Mouse (Mus musculus): ENCODE results near the gene Zkscan14. TPM values are rescaled to one million over a fixed set of nuclear protein-coding genes. Genes with fewer than 3 reads are reported as not detected.
"Not testable (repeated sequence)": the region's sequence is repeated elsewhere in the genome, so short reads cannot be mapped to it uniquely, and the experiment has no call there.

The Zkscan14 gene
- total and polyA plus RNA-seq, 2 experiments from 2014 or later: 8.6 to 12.5 TPM

DNA sequence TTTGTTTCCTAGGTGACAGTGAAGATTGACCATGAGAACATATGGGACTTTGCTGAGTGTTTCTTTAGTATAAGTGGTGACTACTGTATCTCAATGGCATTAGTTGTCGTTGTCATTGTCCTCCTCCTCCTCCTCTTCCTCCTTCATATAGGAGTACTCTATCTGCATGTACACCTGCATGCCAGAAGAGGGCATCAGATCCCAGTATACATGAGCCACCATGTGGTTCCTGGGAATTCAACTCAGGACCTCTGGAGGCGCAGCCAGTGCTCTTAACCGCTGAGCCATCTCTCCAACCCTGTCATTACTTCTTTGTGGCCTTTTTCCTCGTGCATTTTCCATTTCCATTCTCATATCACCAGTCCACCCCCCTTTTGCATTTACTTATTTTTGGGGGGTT is 13.0 kb upstream of the Zkscan14 start:
- Histone ChIP-seq H3K36me3 (ENCODE audit: insufficient read depth, low read length) (peaks cover 33% of the 10 kb centered on the region), H3K4me3 (ENCODE audit: low read length) (no peak overlapping the region), H3K27ac (no peak overlapping the region), H3K9ac (replicated peaks; ENCODE audit: low read length) (no peak overlapping the region), H3K9me3 (ENCODE audit: low read length) (no peaks in the 10 kb centered on the region), H3K4me2 (ENCODE audit: low read depth, low read length) (no peak overlapping the region), H3K27me3 (ENCODE audit: insufficient read depth, low read length) (no peaks in the 10 kb centered on the region), H3K4me1 (ENCODE audit: insufficient read depth, low read length) (no peaks in the 10 kb centered on the region)
- ATAC-seq (no peak), DNase-seq (ENCODE audit: low spot score) (no peak)
- 62% methylated on average over 4 of the region's 4 CpGs for WGBS
- TF ChIP-seq CTCF (IDR thresholded peaks at IDR 0.05; ENCODE audit: low read depth): peak; percentile 28; the same call in 1 of the 2 replicates

DNA sequence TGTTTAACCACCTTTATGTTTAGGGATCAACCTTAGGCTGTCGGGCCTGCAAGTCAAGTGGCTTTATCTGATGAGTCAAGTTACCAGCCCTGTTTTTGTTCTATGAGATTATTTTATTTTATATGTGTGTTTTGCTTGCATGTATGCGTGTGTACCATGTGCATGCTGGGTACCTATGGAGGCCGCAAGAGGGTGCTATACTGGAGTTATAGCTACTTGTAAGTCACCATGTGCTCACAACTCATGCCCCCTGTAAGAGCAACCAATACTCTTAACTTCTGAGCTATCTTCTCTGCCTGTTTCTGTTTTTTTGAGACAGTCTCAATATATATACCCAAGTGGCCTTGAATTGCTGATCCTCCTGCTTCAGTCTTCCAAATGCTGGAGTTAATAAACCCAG is 11.8 kb upstream of the Zkscan14 start:
- DNase-seq (ENCODE audit: low spot score): no peak
- peaks cover 27% of the 10 kb centered on the region for H3K36me3 ChIP-seq (ENCODE audit: insufficient read depth, low read length)
- 96% methylated on average over 3 of the region's 3 CpGs for WGBS
- no peak overlapping the region for H3K4me3 ChIP-seq (ENCODE audit: low read length)
- no peak for TF ChIP-seq CTCF (IDR thresholded peaks at IDR 0.05; ENCODE audit: low read depth)
- no peaks in the 10 kb centered on the region for H3K27me3 ChIP-seq (ENCODE audit: insufficient read depth, low read length)
- H3K27ac ChIP-seq: no peak overlapping the region
- no peaks in the 10 kb centered on the region for H3K9me3 ChIP-seq (ENCODE audit: low read length)
- no peaks in the 10 kb centered on the region for H3K4me1 ChIP-seq (ENCODE audit: insufficient read depth, low read length)
- no peak for ATAC-seq
- no peak overlapping the region for H3K4me2 ChIP-seq (ENCODE audit: low read depth, low read length)
- no peak overlapping the region for H3K9ac ChIP-seq (replicated peaks; ENCODE audit: low read length)

DNA sequence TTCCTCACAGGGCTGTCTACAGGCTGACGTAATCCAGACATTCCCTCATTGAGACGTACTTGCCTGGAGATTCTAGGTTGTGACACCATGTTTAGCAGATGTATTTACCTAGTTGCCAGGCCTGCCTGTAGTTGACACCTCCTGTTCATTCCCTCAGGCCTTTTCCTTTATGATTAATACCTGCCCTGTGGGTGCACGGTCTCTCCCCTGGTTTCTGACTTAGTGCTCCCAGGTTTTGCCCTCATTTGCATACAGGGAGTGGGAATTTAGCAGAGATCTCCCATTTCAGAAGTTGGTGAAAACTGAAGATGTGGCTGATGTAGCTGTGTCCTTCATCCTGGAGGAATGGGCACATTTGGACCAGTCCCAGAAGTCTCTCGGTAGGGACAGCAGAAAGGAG is 10.5 kb upstream of the Zkscan14 start:
- Histone ChIP-seq H3K9me3 (ENCODE audit: low read length) (no peaks in the 10 kb centered on the region), H3K9ac (replicated peaks; ENCODE audit: low read length) (no peak overlapping the region), H3K4me3 (ENCODE audit: low read length) (no peak overlapping the region), H3K4me2 (ENCODE audit: low read depth, low read length) (no peak overlapping the region), H3K36me3 (ENCODE audit: insufficient read depth, low read length) (peaks cover 19% of the 10 kb centered on the region), H3K27me3 (ENCODE audit: insufficient read depth, low read length) (no peaks in the 10 kb centered on the region), H3K4me1 (ENCODE audit: insufficient read depth, low read length) (no peaks in the 10 kb centered on the region), H3K27ac (no peak overlapping the region)
- ATAC-seq: no peak
- WGBS: 93% methylated on average over 4 of the region's 4 CpGs
- TF ChIP-seq CTCF (IDR thresholded peaks at IDR 0.05; ENCODE audit: low read depth): no peak
- no peak for DNase-seq (ENCODE audit: low spot score)

DNA sequence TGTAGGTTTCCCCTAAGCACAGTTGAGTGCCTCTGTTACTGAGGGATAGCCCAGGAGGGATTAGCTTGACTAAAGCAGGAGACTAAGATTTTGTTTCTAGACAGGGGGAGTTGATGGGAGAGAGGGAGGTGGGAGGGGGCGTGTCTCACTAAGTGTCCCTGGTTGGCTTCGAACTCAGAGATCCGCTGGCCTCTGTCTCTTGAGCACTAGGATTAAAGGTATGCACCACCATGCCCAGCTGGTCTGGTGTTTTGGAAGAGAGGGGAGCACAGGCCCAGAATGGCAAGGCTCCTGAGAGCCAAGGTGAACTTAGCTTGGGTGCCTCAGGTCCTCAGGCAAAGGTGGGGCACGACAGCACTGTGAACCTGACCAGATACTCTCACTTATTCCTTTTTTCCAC is 9.7 kb upstream of the Zkscan14 start:
- ATAC-seq (no peak), DNase-seq (ENCODE audit: low spot score) (no peak)
- Histone ChIP-seq H3K27ac (no peak overlapping the region), H3K9me3 (ENCODE audit: low read length) (no peaks in the 10 kb centered on the region), H3K4me3 (ENCODE audit: low read length) (no peak overlapping the region), H3K27me3 (ENCODE audit: insufficient read depth, low read length) (no peaks in the 10 kb centered on the region), H3K4me2 (ENCODE audit: low read depth, low read length) (no peak overlapping the region), H3K4me1 (ENCODE audit: insufficient read depth, low read length) (no peaks in the 10 kb centered on the region), H3K9ac (replicated peaks; ENCODE audit: low read length) (no peak overlapping the region), H3K36me3 (ENCODE audit: insufficient read depth, low read length) (peaks cover 19% of the 10 kb centered on the region)
- WGBS: 100% methylated on average over 4 of the region's 4 CpGs
- no peak for TF ChIP-seq CTCF (IDR thresholded peaks at IDR 0.05; ENCODE audit: low read depth)

DNA sequence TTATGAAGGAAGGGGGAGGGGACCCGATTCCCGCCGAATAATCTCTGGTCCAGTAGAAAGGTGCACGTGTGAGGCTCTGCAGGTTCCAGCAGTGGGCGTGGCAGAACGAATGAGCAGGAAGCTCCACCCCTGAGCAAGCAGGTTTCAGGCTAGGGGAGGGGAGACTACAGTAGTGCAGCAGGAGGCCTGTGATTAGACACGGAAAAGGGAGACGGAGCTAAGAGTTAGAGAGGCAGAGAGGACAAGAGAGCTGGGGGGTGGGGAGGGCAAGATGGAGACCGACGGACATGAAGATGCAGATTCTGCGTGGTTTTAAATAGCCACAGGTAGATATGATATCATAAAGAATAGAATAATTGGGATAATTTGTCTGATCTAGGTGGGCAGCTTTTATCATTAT is 6.7 kb upstream of the Zkscan14 start:
- not testable (repeated sequence) for DNase-seq (ENCODE audit: low spot score); H3K27me3 ChIP-seq (ENCODE audit: insufficient read depth, low read length); H3K9ac ChIP-seq (replicated peaks; ENCODE audit: low read length); H3K4me1 ChIP-seq (ENCODE audit: insufficient read depth, low read length); H3K9me3 ChIP-seq (ENCODE audit: low read length); ATAC-seq; H3K27ac ChIP-seq; H3K4me3 ChIP-seq (ENCODE audit: low read length); H3K4me2 ChIP-seq (ENCODE audit: low read depth, low read length)
- peaks cover 19% of the 10 kb centered on the region for H3K36me3 ChIP-seq (ENCODE audit: insufficient read depth, low read length)
- WGBS: 58% methylated on average over 11 of the region's 11 CpGs

DNA sequence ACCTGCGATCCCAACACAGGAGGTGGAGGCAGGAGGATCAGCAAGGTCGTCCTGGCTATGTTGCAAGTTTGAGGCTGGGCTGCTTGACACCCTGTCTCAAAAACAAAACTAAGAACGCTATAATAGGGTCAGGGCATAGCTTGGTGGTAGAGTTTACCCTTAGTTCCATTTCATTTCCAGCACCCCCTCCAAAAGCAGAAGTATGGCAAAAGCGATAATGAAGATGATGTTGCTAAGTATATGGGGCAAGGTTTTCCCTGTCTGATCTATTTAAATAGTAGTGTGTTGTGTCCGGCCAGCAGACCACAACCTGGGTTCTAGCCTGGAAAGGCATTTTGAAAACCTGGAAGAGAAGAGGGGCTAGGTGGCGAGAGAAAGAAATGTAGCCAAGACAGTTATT is 6.3 kb upstream of the Zkscan14 start:
- H3K4me2 ChIP-seq (ENCODE audit: low read depth, low read length): no peak overlapping the region
- H3K36me3 ChIP-seq (ENCODE audit: insufficient read depth, low read length): peaks cover 15% of the 10 kb centered on the region
- no peak overlapping the region for H3K27ac ChIP-seq
- H3K9me3 ChIP-seq (ENCODE audit: low read length): no peaks in the 10 kb centered on the region
- WGBS: 91% methylated on average over 6 of the region's 6 CpGs
- H3K27me3 ChIP-seq (ENCODE audit: insufficient read depth, low read length): no peaks in the 10 kb centered on the region
- ATAC-seq (no peak), DNase-seq (ENCODE audit: low spot score) (no peak)
- peaks cover 9% of the 10 kb centered on the region for H3K4me1 ChIP-seq (ENCODE audit: insufficient read depth, low read length)
- H3K4me3 ChIP-seq (ENCODE audit: low read length): no peak overlapping the region
- no peak for TF ChIP-seq CTCF (IDR thresholded peaks at IDR 0.05; ENCODE audit: low read depth)
- no peak overlapping the region for H3K9ac ChIP-seq (replicated peaks; ENCODE audit: low read length)

DNA sequence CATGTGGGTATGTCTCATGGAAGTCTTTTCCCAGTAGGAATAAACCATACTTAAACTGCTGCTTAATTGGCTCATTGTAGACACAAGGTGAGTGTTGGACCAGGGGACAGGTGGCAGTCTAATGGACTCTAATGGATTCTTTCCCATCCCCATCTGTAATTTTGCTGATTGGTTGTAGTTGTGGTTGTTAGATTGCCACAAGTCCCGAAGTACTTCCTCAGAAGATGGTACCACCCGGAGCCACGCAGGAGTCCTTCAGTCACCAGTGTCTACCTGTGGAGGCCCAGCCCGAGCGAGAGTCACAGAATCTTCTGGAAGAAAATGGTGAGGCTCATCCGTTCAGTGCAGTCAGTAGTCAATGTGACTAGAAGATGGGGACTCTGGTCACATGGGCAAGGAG is 5.7 kb upstream of the Zkscan14 start:
- H3K9ac ChIP-seq (replicated peaks; ENCODE audit: low read length): no peak overlapping the region
- no peak for ATAC-seq
- no peak overlapping the region for H3K4me2 ChIP-seq (ENCODE audit: low read depth, low read length)
- no peaks in the 10 kb centered on the region for H3K27me3 ChIP-seq (ENCODE audit: insufficient read depth, low read length)
- no peak for DNase-seq (ENCODE audit: low spot score)
- no peak overlapping the region for H3K27ac ChIP-seq
- TF ChIP-seq CTCF (IDR thresholded peaks at IDR 0.05; ENCODE audit: low read depth): no peak
- H3K4me1 ChIP-seq (ENCODE audit: insufficient read depth, low read length): peaks cover 9% of the 10 kb centered on the region
- 97% methylated on average over 6 of the region's 6 CpGs for WGBS
- H3K4me3 ChIP-seq (ENCODE audit: low read length): no peak overlapping the region
- no peaks in the 10 kb centered on the region for H3K9me3 ChIP-seq (ENCODE audit: low read length)
- peaks cover 10% of the 10 kb centered on the region for H3K36me3 ChIP-seq (ENCODE audit: insufficient read depth, low read length)
